Mouse (Mus musculus): ENCODE measurements around the gene Defb9.
"Not testable (repeated sequence)": the region's sequence is repeated elsewhere in the genome, so short reads cannot be mapped to it uniquely, and the experiment has no call there.

Gene Defb9

GRCm38 (mm10) chr8:21885321-21885720, at the start of gene Defb9:
Gene Defb9 (minus strand): TSS chr8:21885421.
- not testable (repeated sequence) for DNase-seq (ENCODE audit: low read depth, low spot score)

- DNase-seq (ENCODE audit: low read depth, low spot score): no peak
These were observed 47.4 kb upstream of the Defb9 start, which contains the start of gene Defb15 for GRCm38 (mm10) chr8:21932610-21933009. Gene Defb15 (minus strand): TSS chr8:21932710.

- DNase-seq (ENCODE audit: low read depth, low spot score): not testable (repeated sequence)
These were observed 45.5 kb upstream of the Defb9 start for GRCm38 (mm10) chr8:21930754-21931153.

- DNase-seq (ENCODE audit: low read depth, low spot score): no peak
These were observed 30.4 kb upstream of the Defb9 start for GRCm38 (mm10) chr8:21915625-21916024.

- DNase-seq (ENCODE audit: low read depth, low spot score): no peak
These were observed 27.3 kb upstream of the Defb9 start for GRCm38 (mm10) chr8:21912554-21912953.

- DNase-seq (ENCODE audit: low read depth, low spot score): no peak
These were observed 26.7 kb upstream of the Defb9 start for GRCm38 (mm10) chr8:21911931-21912330.

GRCm38 (mm10) chr8:21906290-21906689, 21.1 kb upstream of the Defb9 start, which contains the start of gene Defb11:
Gene Defb11 (minus strand): TSS chr8:21906412.
- not testable (repeated sequence) for DNase-seq (ENCODE audit: low read depth, low spot score)

- not testable (repeated sequence) for DNase-seq (ENCODE audit: low read depth, low spot score)
These were observed 26.6 kb downstream of the Defb9 start, which contains the start of gene Defb10 for GRCm38 (mm10) chr8:21858586-21858985. Gene Defb10 (plus strand): TSS chr8:21858901.
